Mouse (Mus musculus): ENCODE data around the gene Stag2. TPM values are rescaled to one million over a fixed set of nuclear protein-coding genes. Genes with fewer than 3 reads are reported as not detected.

Stag2 gene
- 100 to 1,000 TPM; 140 to 150 TPM for total RNA-seq (2023)

GRCm38 (mm10) chrX:42148788-42149556 lies at the start of gene Stag2:
TSS of gene Stag2 (plus strand) at chrX:42149317.

Other genes starting within 250 kb of the Stag2 start
- gene Thoc2, start 228.6 kb upstream of the Stag2 start, total RNA-seq (2023) = 10 to 100 TPM; 54.6 to 58.9 TPM
- gene Xiap, start 89.6 kb upstream of the Stag2 start, total RNA-seq (2023) = 10 to 100 TPM; 52.1 to 55.2 TPM

Measured in neutrophil, adult 83 days (primary cell).